Mouse (Mus musculus): ENCODE measurements around the gene Rabl6. TPM values are rescaled to one million over a fixed set of nuclear protein-coding genes. Genes with fewer than 3 reads are reported as not detected.

The Rabl6 gene
- polyA plus RNA-seq, 1 experiment from 2014 or later, result 64.2 TPM

DNA sequence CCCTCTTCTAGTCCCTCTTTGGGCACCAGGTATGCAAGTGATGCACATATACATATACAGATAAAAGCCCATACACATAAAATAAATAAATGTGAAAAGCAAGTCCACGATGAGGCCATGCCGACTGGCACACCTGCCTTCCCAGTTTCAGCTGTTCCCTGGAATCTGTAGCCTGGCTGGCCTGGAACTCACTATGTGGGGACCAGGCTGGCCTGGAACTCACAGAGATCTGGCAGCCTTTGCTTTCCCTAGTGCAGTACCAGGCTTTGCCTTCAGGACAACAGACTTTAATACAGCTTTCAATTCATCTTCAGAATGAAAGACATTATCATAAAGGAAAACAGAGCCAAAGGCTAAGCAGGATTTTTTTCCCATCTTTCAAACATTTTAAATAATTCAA, 74.6 kb downstream of the Rabl6 start:
- Histone ChIP-seq H3K9ac (no peak overlapping the region), H3K36me3 (peaks cover 42% of the 10 kb centered on the region), H3K4me3 (replicated peaks) (no peak overlapping the region), H3K27me3 (replicated peaks) (no peaks in the 10 kb centered on the region), H3K9me3 (no peaks in the 10 kb centered on the region), H3K4me2 (no peak overlapping the region), H3K4me1 (no peaks in the 10 kb centered on the region), H3K27ac (no peak overlapping the region)
- ATAC-seq (ENCODE audit: insufficient read depth, low FRiP score, low read depth), result no peak
- WGBS, result 86% methylated on average over 2 of the region's 2 CpGs

Other genes starting within 250 kb of the Rabl6 start
- 41.1 and 46.1 TPM in 2 replicates for gene Uap1l1, start 242.8 kb downstream of the Rabl6 start, polyA plus RNA-seq (2015; fragmentation: Nextera tagmentation; extraction: Ambion mirVana)
- gene Sapcd2, start 236.2 kb downstream of the Rabl6 start, polyA plus RNA-seq (2015; fragmentation: Nextera tagmentation; extraction: Ambion mirVana), result 37.6 and 41.7 TPM in 2 replicates
- gene Entpd2, start 212.6 kb downstream of the Rabl6 start, polyA plus RNA-seq (2015; fragmentation: Nextera tagmentation; extraction: Ambion mirVana), result 10.1 and 13.0 TPM in 2 replicates
- gene Npdc1, start 209.2 kb downstream of the Rabl6 start, polyA plus RNA-seq (2015; fragmentation: Nextera tagmentation; extraction: Ambion mirVana), result 47.0 and 49.6 TPM in 2 replicates
- 0.17 and 0.30 TPM in 2 replicates for gene Fut7, start 185.3 kb downstream of the Rabl6 start, polyA plus RNA-seq (2015; fragmentation: Nextera tagmentation; extraction: Ambion mirVana)
- 3.9 and 4.8 TPM in 2 replicates for gene Abca2, start 179.8 kb downstream of the Rabl6 start, polyA plus RNA-seq (2015; fragmentation: Nextera tagmentation; extraction: Ambion mirVana)
- gene Clic3, start 151.7 kb downstream of the Rabl6 start, polyA plus RNA-seq (2015; fragmentation: Nextera tagmentation; extraction: Ambion mirVana), result 11.9 and 26.5 TPM in 2 replicates
- gene Paxx, start 147.4 kb downstream of the Rabl6 start, polyA plus RNA-seq (2015; fragmentation: Nextera tagmentation; extraction: Ambion mirVana), result 35.3 and 37.4 TPM in 2 replicates
- gene Ptgds, start 138.5 kb downstream of the Rabl6 start, polyA plus RNA-seq (2015; fragmentation: Nextera tagmentation; extraction: Ambion mirVana), result 6.8 and 7.5 TPM in 2 replicates
- gene Lcn12, start 114.6 kb downstream of the Rabl6 start, polyA plus RNA-seq (2015; fragmentation: Nextera tagmentation; extraction: Ambion mirVana), result not detected in 2 replicates
- gene Fbxw5, start 107.8 kb downstream of the Rabl6 start, polyA plus RNA-seq (2015; fragmentation: Nextera tagmentation; extraction: Ambion mirVana), result 64.4 and 71.4 TPM in 2 replicates
- gene C8g, start 106.8 kb downstream of the Rabl6 start, polyA plus RNA-seq (2015; fragmentation: Nextera tagmentation; extraction: Ambion mirVana), result 8.3 and 8.6 TPM in 2 replicates
- 29.4 and 31.2 TPM in 2 replicates for gene Traf2, start 61.6 kb downstream of the Rabl6 start, polyA plus RNA-seq (2015; fragmentation: Nextera tagmentation; extraction: Ambion mirVana)
- gene Edf1, start 50.7 kb downstream of the Rabl6 start, polyA plus RNA-seq (2015; fragmentation: Nextera tagmentation; extraction: Ambion mirVana), result 371 and 375 TPM in 2 replicates
- 74.5 and 104 TPM in 2 replicates for gene Mamdc4, start 33.7 kb downstream of the Rabl6 start, polyA plus RNA-seq (2015; fragmentation: Nextera tagmentation; extraction: Ambion mirVana)
- gene Phpt1, start 33.3 kb downstream of the Rabl6 start, polyA plus RNA-seq (2015; fragmentation: Nextera tagmentation; extraction: Ambion mirVana), result 144 and 151 TPM in 2 replicates
- 1.0 and 1.1 TPM in 2 replicates for gene Ajm1, start 26.8 kb downstream of the Rabl6 start, polyA plus RNA-seq (2015; fragmentation: Nextera tagmentation; extraction: Ambion mirVana)
- 0.19 and 0.21 TPM in 2 replicates for gene Ccdc183, start 9.2 kb upstream of the Rabl6 start, polyA plus RNA-seq (2015; fragmentation: Nextera tagmentation; extraction: Ambion mirVana)
- 24.3 and 25.0 TPM in 2 replicates for gene Tmem141, start 13.5 kb upstream of the Rabl6 start, polyA plus RNA-seq (2015; fragmentation: Nextera tagmentation; extraction: Ambion mirVana)
- gene Fcna, start 19.5 kb upstream of the Rabl6 start, polyA plus RNA-seq (2015; fragmentation: Nextera tagmentation; extraction: Ambion mirVana), result 4.0 and 6.2 TPM in 2 replicates
- not detected in 2 replicates for gene Lcn8, start 44.6 kb upstream of the Rabl6 start, polyA plus RNA-seq (2015; fragmentation: Nextera tagmentation; extraction: Ambion mirVana)
- not detected in 2 replicates for gene Lcn5, start 49.4 kb upstream of the Rabl6 start, polyA plus RNA-seq (2015; fragmentation: Nextera tagmentation; extraction: Ambion mirVana)
- gene Lcn6, start 68.3 kb upstream of the Rabl6 start, polyA plus RNA-seq (2015; fragmentation: Nextera tagmentation; extraction: Ambion mirVana), result not detected in 2 replicates
- not detected in 2 replicates for gene Lcn10, start 74.2 kb upstream of the Rabl6 start, polyA plus RNA-seq (2015; fragmentation: Nextera tagmentation; extraction: Ambion mirVana)
- gene Obp2a, start 91.5 kb upstream of the Rabl6 start, polyA plus RNA-seq (2015; fragmentation: Nextera tagmentation; extraction: Ambion mirVana), result not detected in 2 replicates
- 79.4 and 83.4 TPM in 2 replicates for gene Bmyc, start 98.2 kb upstream of the Rabl6 start, polyA plus RNA-seq (2015; fragmentation: Nextera tagmentation; extraction: Ambion mirVana)
- gene Obp2b, start 128.5 kb upstream of the Rabl6 start, polyA plus RNA-seq (2015; fragmentation: Nextera tagmentation; extraction: Ambion mirVana), result not detected in 2 replicates
- not detected in 2 replicates for gene Lcn3, start 157.0 kb upstream of the Rabl6 start, polyA plus RNA-seq (2015; fragmentation: Nextera tagmentation; extraction: Ambion mirVana)
- not detected in 2 replicates for gene Lcn11, start 168.5 kb upstream of the Rabl6 start, polyA plus RNA-seq (2015; fragmentation: Nextera tagmentation; extraction: Ambion mirVana)
- gene Gm13539, start 173.7 kb upstream of the Rabl6 start, polyA plus RNA-seq (2015; fragmentation: Nextera tagmentation; extraction: Ambion mirVana), result not detected in 2 replicates
- gene Glt6d1, start 207.3 kb upstream of the Rabl6 start, polyA plus RNA-seq (2015; fragmentation: Nextera tagmentation; extraction: Ambion mirVana), result not detected in 2 replicates
- gene Lcn9, start 214.6 kb upstream of the Rabl6 start, polyA plus RNA-seq (2015; fragmentation: Nextera tagmentation; extraction: Ambion mirVana), result not detected in 2 replicates
- gene Sohlh1, start 238.7 kb upstream of the Rabl6 start, polyA plus RNA-seq (2015; fragmentation: Nextera tagmentation; extraction: Ambion mirVana), result not detected in 2 replicates

Data from stomach, embryonic 15.5 days (tissue).